Mouse (Mus musculus) kidney, adult 8-10 months (tissue): ENCODE data around the gene Tstd3.

Experiments used
- DNase-seq, 2 experiments: peaks; one replicate each; pipeline ENCODE4 v3.0.0; 2022

The Tstd3 gene

GRCm38 (mm10) chr4:21766863-21767304 is at the start of gene Tstd3, which contains the start of gene Usp45:
Gene Tstd3 (minus strand): TSS chr4:21767212.
Gene Usp45 (plus strand): TSS chr4:21767156.
- DNase-seq = peak; percentile 83 to 91

- DNase-seq = peak; percentile 23 to 24
These were observed 47.0 kb upstream of the Tstd3 start for GRCm38 (mm10) chr4:21814029-21814428.

GRCm38 (mm10) chr4:21812635-21813034 is 45.6 kb upstream of the Tstd3 start:
- no peak for DNase-seq

GRCm38 (mm10) chr4:21810608-21811007 is 43.6 kb upstream of the Tstd3 start:
- no peak for DNase-seq

- no peak for DNase-seq
These were observed 40.2 kb upstream of the Tstd3 start for GRCm38 (mm10) chr4:21807204-21807603.

GRCm38 (mm10) chr4:21801620-21802019 is 34.6 kb upstream of the Tstd3 start:
- DNase-seq = no peak

GRCm38 (mm10) chr4:21801013-21801412 is 34.0 kb upstream of the Tstd3 start:
- no peak for DNase-seq

GRCm38 (mm10) chr4:21793631-21794030 is 26.6 kb upstream of the Tstd3 start:
- no peak for DNase-seq

- DNase-seq = no peak
These were observed 22.8 kb upstream of the Tstd3 start for GRCm38 (mm10) chr4:21789836-21790235.

GRCm38 (mm10) chr4:21788903-21789302 is 21.9 kb upstream of the Tstd3 start:
- DNase-seq = no peak

GRCm38 (mm10) chr4:21786268-21786667 is 19.3 kb upstream of the Tstd3 start:
- no peak for DNase-seq

GRCm38 (mm10) chr4:21780816-21781726 is 14.1 kb upstream of the Tstd3 start:
- DNase-seq = peak; percentile 65

- no peak for DNase-seq
These were observed 9.9 kb upstream of the Tstd3 start for GRCm38 (mm10) chr4:21776946-21777265.

- peak; percentile 85 to 91 for DNase-seq
These were observed 9.3 kb upstream of the Tstd3 start for GRCm38 (mm10) chr4:21776091-21776945.

GRCm38 (mm10) chr4:21772306-21772705 is 5.3 kb upstream of the Tstd3 start:
- no peak for DNase-seq

GRCm38 (mm10) chr4:21771064-21771463 is 4.1 kb upstream of the Tstd3 start:
- no peak for DNase-seq

GRCm38 (mm10) chr4:21766171-21766862 is 695 bp downstream of the Tstd3 start:
- no peak for DNase-seq

- DNase-seq = no peak
These were observed 3.2 kb downstream of the Tstd3 start for GRCm38 (mm10) chr4:21763827-21764226.

- DNase-seq = no peak
These were observed 5.4 kb downstream of the Tstd3 start for GRCm38 (mm10) chr4:21761416-21762160.

- no peak for DNase-seq
These were observed 8.2 kb downstream of the Tstd3 start for GRCm38 (mm10) chr4:21758860-21759259.

- no peak for DNase-seq
These were observed 11.8 kb downstream of the Tstd3 start for GRCm38 (mm10) chr4:21755123-21755789.

GRCm38 (mm10) chr4:21745723-21746122 is 21.3 kb downstream of the Tstd3 start:
- no peak for DNase-seq
